Mouse (Mus musculus) kidney, adult 8-10 months (tissue): ENCODE measurements around the gene Pou2f2.
A peak's percentile ranks its signal among the peaks of the same experiment; 100 is the strongest.

Experiments used
- DNase-seq, 2 experiments: peaks; one replicate each; pipeline ENCODE4 v3.0.0; 2022

The Pou2f2 gene

GRCm38 (mm10) chr7:25089875-25090274, 89.7 kb downstream of the Pou2f2 start:
- no peak for DNase-seq

- DNase-seq = no peak
These were observed 90.6 kb downstream of the Pou2f2 start for GRCm38 (mm10) chr7:25088968-25089367.

DNA sequence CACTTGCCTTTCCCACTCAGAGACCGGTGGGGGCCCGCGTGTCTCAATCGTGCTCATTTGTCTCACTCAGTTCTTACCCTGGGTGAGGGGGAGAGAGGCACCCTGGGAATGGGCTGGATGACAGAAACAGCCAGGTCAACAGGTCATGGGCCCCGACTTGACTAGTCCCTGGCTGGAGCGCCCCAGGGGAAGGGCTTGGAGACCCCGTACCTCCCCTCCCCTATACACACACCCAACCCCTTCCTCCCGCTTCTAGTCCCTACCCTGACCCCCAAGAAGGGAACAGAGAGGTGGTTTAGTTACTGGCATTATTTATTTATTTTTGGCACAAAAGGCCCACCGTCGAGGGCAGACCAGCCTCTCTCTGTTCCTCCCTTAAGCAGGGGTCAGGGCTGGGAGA, 91.0 kb downstream of the Pou2f2 start:
- DNase-seq = no peak

GRCm38 (mm10) chr7:25087972-25088371, 91.6 kb downstream of the Pou2f2 start:
- DNase-seq = no peak

- no peak for DNase-seq
These were observed 92.1 kb downstream of the Pou2f2 start for GRCm38 (mm10) chr7:25087256-25087912.

DNA sequence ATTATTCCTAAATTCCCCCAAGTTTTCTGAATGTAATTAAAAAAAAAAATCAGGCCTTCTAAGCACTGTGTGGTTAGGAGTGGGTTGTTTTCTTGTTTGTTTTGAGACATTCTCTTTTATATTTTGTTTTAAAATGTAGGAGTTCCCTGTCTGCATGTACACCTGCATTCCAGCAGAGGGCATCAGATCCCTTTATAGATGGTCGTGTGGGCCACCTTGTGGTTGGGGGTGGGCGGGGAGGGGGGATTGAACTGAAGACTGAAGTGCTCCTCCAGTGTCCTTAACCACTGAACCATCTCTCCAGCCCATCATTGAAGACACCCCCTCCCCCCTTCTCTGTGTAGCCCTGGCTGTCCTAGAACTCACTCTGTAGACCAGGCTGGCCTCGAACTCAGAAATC, 92.9 kb downstream of the Pou2f2 start:
- DNase-seq = no peak

GRCm38 (mm10) chr7:25084621-25085020, 94.9 kb downstream of the Pou2f2 start:
- DNase-seq = no peak

- no peak for DNase-seq
These were observed 97.0 kb downstream of the Pou2f2 start for GRCm38 (mm10) chr7:25082510-25082909.

GRCm38 (mm10) chr7:25080431-25080830, 99.1 kb downstream of the Pou2f2 start:
- no peak for DNase-seq

DNA sequence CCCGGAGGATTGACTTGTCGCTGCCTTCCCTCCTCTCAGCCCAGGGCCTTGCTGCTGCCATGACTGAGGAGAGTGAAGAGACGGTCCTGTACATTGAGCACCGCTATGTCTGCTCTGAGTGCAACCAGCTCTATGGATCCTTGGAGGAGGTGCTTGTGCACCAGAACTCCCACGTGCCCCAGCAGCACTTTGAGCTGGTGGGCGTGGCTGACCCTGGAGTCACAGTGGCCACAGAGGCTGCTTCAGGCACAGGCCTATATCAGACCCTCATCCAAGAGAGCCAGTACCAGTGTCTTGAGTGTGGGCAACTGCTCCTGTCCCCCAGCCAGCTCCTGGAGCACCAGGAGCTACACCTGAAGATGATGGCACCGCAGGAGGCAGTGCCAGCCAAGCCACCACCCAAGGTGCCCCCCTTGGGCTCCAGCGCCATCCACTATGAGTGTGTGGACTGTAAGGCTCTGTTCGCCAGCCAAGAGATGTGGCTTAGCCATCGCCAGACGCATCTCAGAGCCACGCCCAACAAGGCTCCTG, 100.0 kb downstream of the Pou2f2 start:
- peak in 1 of 2 experiments; percentile 44 for DNase-seq

GRCm38 (mm10) chr7:25077414-25077755, 102.1 kb downstream of the Pou2f2 start:
- DNase-seq = no peak

GRCm38 (mm10) chr7:25076663-25077413, 102.7 kb downstream of the Pou2f2 start:
- DNase-seq = peak; percentile 98 to 99

DNA sequence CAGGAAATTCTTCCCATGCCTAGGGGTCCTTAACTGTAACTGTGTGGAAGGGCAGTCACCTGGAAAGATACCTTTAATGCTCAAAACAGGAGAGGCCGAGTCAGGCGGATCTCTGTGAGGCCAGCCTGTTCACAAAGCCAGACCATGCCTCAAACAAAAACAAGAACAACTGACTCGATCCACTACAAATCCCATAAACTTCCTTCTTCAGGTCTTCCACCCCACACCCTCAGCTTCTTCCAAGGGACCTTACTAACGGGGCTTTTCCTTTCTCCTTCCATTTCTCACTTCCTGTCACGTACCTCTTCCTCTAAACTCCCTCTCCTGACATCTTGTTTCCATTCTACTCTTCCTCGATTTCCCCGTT, 103.2 kb downstream of the Pou2f2 start:
- no peak for DNase-seq

DNA sequence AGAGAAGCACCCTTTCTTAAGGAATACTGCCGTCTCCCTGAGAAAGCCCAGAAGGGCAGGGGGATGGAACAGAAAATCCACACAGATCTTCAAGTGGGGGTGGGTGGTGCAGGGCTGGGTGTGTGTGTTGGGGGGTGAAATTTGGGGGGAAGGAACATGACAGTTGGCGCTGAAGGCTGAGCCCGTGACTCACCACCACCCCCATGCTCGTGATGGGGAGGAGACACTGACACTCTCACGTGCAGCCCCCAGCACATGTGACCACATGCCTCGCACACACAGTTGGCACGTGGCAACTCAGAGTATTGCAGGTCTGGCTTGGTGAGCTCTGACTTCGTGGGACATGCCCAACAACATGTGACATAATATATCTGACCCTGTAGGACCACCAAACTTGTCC, 105.6 kb downstream of the Pou2f2 start:
- no peak for DNase-seq

DNA sequence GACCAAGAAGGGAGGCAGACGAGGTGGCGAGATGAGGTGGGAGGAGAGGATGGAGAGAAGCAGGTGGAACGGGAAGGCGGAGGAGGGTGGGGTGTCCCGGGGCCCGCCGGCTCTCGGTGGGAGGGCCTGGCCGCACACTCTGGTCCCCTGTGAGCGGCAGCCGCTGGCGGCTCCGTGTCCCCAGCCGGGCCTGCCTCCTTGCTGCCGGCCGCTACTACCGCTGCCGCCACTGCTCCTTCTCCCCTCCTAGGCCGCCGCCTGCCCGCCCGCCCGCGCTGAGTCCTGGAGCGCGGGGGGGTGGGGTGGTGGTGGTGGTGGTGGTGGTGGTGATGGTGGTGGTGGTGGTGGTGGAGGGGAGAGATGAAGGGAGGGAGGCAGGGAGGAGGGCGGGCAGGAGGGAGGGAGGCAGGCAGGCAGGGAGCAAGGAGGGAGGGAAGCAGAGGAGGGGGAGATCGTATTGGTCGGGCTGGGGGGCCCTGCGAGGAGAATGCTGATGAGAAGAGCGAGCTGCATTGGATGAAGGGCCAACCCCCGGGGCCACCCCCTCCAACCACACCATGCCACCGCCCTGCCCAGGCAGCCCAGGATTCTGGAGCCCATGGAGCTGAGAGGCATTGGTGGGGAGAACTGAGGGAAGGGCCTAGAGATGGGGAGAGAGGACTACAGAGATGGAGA, 106.7 kb downstream of the Pou2f2 start:
- DNase-seq = no peak

GRCm38 (mm10) chr7:25071979-25072715, 107.4 kb downstream of the Pou2f2 start, which contains the start of the genes Grik5 and Zfp574:
Gene Grik5, minus strand, starts transcription at chr7:25072346.
Gene Zfp574, plus strand, starts transcription at chr7:25072567.
- DNase-seq = no peak

DNA sequence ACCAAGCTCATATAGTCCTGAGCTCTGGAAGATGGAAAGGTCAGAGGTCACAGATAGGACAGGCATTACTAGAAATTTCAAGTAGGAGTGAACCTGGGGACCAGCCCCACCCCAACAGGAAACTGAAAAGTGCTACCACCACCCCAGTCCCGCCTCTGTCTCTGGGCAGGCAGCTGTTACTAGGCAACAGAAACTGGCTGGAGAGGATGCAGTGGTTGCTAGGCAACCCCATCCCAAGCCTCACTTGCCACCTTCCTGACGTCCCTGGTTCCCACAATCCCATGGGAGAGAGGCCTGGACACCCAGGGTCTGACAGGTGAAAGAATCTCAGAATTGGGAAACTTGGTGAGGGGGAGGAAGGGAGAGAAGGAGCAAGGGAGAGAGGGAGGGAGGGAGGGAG, 110.8 kb downstream of the Pou2f2 start:
- DNase-seq = no peak

DNA sequence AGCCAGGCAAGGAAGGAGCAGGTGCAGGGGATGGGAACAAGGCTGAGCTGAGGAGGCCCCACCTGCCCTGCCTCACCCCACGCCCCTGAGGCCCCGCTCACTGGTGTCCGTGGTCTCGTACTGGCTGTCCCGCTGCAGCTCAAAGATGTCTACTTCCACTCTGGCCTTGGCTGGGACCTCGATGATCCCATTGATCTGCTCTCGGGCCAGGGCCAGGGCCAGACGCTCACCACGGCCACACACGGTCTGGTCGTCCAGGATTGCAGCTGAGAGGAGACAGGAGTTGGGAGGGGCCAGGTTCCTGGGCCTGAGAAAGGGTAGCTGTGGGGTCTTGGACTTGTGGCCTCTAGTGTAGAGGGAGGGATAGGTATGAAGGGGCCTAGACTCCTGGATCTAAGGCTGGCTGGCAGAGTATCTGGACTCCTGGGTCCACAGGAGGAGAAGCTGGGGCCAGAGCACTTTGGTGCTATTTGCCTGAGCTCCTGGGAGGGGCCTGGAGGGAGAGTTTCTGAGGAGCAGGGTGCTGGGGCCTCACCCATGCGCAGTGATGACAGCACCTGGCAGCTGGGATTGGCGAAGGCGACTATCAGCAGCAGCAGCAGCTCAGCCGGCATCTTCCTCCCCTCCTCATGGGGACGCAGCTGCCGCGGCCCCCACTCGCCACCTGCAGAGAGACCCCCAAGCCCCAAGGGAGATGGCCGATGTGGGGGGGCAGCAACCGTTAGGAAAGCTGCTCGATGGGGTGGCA, 111.4 kb downstream of the Pou2f2 start:
- DNase-seq = no peak

DNA sequence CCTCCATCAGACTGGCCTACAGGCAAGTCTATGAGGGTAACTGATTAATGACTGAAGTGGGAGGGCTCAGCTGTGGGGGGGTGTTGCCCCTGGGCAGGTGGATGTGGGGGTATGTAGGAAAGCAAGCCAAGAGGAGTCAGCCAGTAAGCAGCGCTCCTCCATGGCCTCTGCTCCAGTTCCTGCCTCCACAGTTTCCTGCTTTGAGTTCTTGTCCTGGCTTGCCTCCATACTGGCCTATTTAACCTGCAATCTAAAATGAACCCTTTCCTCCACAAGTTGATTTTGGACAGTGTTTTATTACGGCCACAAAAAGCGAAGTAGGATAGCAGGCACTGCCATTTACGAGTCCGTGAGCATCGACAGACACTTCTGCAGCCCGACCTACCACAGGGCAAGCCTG, 112.2 kb downstream of the Pou2f2 start:
- DNase-seq = no peak

DNA sequence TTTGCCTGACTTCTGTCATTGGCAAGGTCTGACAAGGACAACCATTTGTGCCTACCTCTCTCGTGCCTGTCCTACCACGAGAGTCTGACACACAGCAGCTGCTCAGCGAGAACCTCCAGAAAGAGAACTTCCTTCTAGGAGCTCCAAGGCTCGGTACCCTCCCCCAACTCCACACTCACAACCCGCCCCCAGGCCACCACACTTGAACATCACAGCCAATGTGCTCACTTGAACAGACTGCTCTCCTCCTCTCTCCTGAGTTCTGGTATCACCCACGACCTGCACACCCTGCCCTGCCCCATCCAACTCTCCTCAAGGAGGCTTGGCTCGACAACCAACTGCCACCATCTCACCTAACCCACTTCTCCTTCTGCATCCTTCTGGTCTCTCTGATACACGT, 115.6 kb downstream of the Pou2f2 start:
- DNase-seq = no peak

DNA sequence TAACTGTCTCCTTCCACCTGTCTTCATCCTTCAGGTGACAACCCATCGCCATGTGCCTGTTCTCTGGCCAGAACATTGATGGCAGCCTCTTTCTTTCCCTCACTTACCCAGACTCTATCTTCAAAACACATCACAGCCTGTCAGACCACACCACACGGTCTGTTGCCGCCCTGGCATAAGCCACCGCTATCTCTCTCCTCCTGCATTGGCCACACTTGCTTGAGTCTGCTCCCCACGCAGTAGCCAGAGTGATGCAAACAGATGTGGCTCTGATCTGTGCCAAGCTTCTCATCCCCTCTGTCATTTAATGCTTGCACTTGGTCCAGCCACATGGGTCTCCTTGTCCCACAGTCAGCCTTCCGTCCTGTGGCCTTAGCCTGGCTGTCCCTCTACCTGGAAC, 116.2 kb downstream of the Pou2f2 start:
- DNase-seq = no peak

DNA sequence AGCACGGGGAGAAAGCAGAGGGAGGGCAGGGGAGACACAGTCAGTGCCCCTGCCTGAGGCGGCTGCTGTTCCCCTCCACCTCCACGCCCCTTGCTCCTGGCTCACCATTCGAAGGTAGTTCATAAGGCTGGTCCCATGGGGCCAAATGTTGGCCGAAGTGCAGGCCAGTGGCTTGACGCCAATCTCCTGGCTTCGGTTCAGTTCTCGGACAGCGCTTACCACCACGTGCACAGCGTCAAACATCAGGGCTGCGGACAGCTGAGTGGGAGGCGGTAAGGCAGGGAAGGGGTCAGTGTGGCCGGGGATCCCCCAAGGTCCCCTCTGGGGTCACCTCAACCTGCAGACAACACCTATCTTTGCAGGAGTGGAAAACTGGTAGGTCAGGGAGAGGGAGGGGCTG, 120.7 kb downstream of the Pou2f2 start:
- DNase-seq = peak; percentile 39 to 41
